Mouse (Mus musculus) stomach, postnatal 0 days (tissue): ENCODE measurements around the gene Wnt3.

Experiments used
- CTCF ChIP-seq: IDR thresholded peaks from 2 replicates; pipeline ENCODE4 v1.5.1; 2016; ENCODE audit warnings: antibody characterized with exemption, low read depth, mild to moderate bottlenecking, moderate library complexity
- EP300 ChIP-seq: optimal IDR thresholded peaks from 2 replicates; pipeline ENCODE3; 2016; ENCODE audit warnings: antibody characterized with exemption

DNA sequence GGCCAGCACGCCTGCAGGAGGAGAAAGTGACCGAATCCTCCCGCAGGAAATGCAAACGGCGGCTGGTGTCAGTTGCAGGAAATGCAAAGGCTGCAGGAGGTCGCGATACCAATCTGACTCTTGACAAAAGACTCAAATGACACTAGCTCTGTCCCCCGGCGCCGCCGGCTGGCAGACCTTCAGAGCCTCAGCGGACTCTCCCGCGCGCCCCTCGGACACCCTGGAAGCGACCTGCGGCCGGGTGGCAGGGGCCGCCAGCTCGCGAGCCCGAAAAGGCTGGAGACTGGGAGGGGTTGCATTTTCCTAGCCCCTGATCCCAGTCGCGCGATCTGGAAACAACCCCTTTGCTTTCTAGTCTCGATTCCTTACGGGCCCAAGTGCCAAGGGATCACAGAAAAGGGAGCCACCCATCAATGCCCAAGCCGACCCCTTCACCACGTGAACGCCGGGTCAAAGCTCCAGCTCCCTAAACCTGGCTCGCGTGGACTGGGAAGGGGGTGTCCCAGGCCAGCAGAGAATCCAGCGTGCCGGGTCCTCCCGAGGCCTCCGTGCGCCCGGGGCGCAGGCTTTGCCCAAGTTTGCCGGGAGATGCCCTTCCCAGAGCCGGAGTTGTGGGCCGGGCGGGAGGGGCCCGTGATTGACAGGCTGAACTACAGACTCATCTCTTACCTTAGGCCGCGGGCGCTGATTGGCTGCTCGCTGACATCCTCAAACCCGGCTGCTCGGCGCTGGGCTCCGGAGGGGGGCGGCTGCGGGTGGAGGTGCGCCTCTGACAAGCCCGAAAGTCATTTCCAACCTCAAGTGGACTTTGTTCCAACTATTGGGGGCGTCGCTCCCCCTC is at the start of gene Wnt3:
- TF ChIP-seq CTCF (no peak), EP300 (no peak)
